Mouse (Mus musculus) neural tube, embryonic 13.5 days (tissue): ENCODE results near the gene Gsg1. TPM values are rescaled to one million over a fixed set of nuclear protein-coding genes. Genes with fewer than 3 reads are reported as not detected.

ENCODE experiments used
- ATAC-seq: fragments of 200-750 bp; cut with Nextera tagmentation; 2 replicates; pipeline ENCODE4 v1.8.0; 2017; ENCODE audit warnings: low read depth, mild to moderate bottlenecking, moderate TSS enrichment, moderate library complexity
- H3K27ac ChIP-seq: fragments of 300-500 bp; sonication (generic); replicated peaks from 2 replicates; pipeline ENCODE4 v1.5.1; 2015; ENCODE audit warnings: moderate library complexity, mild to moderate bottlenecking, inconsistent platforms
- H3K27me3 ChIP-seq: fragments of 300-500 bp; sonication (generic); 2 replicates; pipeline ENCODE4 v1.6.1; 2015; ENCODE audit warnings: mild to moderate bottlenecking, inconsistent platforms
- H3K36me3 ChIP-seq: fragments of 300-500 bp; sonication (generic); 2 replicates; pipeline ENCODE4 v1.6.1; 2015; ENCODE audit warnings: mild to moderate bottlenecking, inconsistent platforms
- H3K4me1 ChIP-seq: fragments of 300-500 bp; sonication (generic); replicated peaks from 2 replicates; pipeline ENCODE4 v1.6.1; 2015; ENCODE audit warnings: inconsistent platforms
- H3K4me2 ChIP-seq: fragments of 300-500 bp; sonication (generic); 2 replicates; pipeline ENCODE4 v1.6.1; 2015; ENCODE audit warnings: inconsistent platforms, mild to moderate bottlenecking, moderate library complexity
- H3K4me3 ChIP-seq: fragments of 300-500 bp; sonication (generic); 2 replicates; pipeline ENCODE4 v1.5.1; 2015; ENCODE audit warnings: mild to moderate bottlenecking, inconsistent platforms
- H3K9ac ChIP-seq: fragments of 300-500 bp; sonication (generic); 2 replicates; pipeline ENCODE4 v1.6.1; 2015; ENCODE audit warnings: moderate library complexity, mild to moderate bottlenecking, inconsistent platforms
- H3K9me3 ChIP-seq: fragments of 300-500 bp; sonication (generic); 2 replicates; pipeline ENCODE4 v1.6.1; 2016; ENCODE audit warnings: inconsistent platforms
- WGBS: fragments of 180-500 bp; shearing (Covaris S2); methylation state at CpG from one replicate; pipeline ENCODE4 v1.1.7; 2015; 5-methylcytosine and 5-hydroxymethylcytosine counted together
- polyA plus RNA-seq: library from polyadenylated mRNA; unstranded; fragments of >200 nt; fragmentation: Nextera tagmentation; extraction: Ambion mirVana; gene quantifications from 2 replicates; pipeline ENCODE4 v1.2.1, GENCODE M21; 2015

Gsg1 gene
- polyA plus RNA-seq, 1 experiment from 2014 or later: 0.61 TPM

DNA sequence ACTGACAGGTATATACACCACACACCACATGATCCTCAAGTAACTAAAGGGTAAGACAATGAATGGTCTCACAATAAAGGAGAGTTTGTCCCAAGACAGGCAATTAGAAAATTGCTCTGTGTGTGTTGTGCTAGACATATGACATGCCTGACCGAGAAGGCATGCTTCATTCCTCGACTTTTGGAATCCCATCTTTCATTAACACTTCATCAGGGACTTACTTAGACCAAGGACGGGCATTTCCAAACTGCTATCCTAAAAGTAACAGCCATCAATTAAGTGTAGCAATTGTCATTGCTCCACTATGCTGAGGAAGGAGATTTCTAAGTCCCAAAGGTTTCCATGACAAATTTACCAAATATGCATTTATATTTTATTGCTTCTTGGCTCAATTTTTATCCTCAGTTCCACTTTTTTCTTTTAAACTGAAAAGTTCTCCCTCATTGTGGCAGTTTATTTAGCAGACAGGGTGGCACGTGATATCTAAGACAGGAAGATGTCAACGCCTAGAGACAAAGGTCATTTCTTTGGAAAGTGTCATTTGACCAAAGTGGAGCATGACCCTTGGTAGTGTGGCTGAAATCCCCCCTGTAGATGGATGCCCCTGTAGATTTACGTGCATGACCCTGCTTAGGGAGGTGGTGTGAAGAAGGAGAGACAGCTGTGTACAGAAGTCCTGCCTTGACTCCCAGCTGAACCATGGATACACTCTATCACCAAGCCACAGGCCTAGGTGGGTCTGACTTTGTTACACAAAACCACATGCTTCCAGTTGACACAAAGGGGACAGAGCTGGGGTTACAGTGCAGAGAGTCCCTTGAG is 22.5 kb upstream of the Gsg1 start:
- Histone ChIP-seq H3K27me3 (no peaks in the 10 kb centered on the region; the same call in 1 of the 2 replicates), H3K4me3 (no peak overlapping the region), H3K27ac (no peak overlapping the region), H3K9me3 (no peaks in the 10 kb centered on the region), H3K9ac (no peak overlapping the region), H3K4me2 (no peak overlapping the region), H3K4me1 (peaks cover 22% of the 10 kb centered on the region), H3K36me3 (no peaks in the 10 kb centered on the region)
- no peak for ATAC-seq
- WGBS: 76% methylated on average over 6 of the region's 6 CpGs

DNA sequence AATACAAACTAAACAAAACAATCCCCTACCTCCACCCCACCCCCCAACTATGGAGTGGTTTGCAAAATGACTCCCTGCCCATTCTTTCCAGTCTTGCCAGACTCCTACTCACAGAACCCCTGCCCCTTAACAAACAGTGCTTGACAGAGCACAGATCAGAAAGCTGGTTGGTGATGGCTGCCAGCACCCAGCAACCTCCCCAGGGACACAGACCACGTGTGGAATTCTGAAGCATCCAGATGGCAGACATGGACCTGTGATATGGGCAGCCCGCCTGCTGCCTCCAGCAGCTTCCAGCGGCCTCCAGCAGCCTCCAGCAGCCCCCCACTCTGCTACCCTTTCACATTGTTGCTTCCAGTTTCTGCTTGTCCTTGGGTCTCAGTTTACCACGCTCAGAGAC is 21.1 kb upstream of the Gsg1 start:
- Histone ChIP-seq H3K36me3 (no peaks in the 10 kb centered on the region), H3K4me1 (peaks cover 21% of the 10 kb centered on the region), H3K27me3 (no peaks in the 10 kb centered on the region; the same call in 1 of the 2 replicates), H3K4me2 (no peak overlapping the region), H3K9ac (no peak overlapping the region), H3K27ac (no peak overlapping the region), H3K4me3 (no peak overlapping the region), H3K9me3 (no peaks in the 10 kb centered on the region)
- WGBS: 59% methylated on average over 4 of the region's 4 CpGs
- ATAC-seq: no peak

DNA sequence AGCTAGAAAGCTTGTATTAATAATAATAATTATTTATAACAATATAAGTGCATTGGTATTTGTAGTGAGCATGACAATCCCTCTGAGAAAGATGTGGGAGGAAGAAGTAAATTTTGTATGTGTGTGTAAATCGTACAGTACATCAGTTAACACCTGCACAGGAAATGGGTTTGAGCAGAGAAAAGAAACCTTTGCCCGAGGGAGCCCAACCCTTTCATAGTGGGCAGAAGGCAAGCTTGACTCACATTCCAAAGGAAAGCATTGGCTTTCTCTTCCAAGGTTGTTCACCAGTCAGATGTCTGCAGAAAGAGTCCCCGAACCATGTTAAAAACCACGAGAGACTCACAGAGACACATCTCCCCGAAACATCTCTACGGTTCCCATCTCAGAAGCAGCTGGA is 18.9 kb upstream of the Gsg1 start:
- no peaks in the 10 kb centered on the region; the same call in 1 of the 2 replicates for H3K27me3 ChIP-seq
- H3K4me1 ChIP-seq: peaks cover 9% of the 10 kb centered on the region
- no peaks in the 10 kb centered on the region for H3K36me3 ChIP-seq
- no peak overlapping the region for H3K4me2 ChIP-seq
- ATAC-seq: no peak
- H3K9me3 ChIP-seq: no peaks in the 10 kb centered on the region
- no peak overlapping the region for H3K9ac ChIP-seq
- WGBS: 91% methylated on average over 6 of the region's 6 CpGs
- no peak overlapping the region for H3K4me3 ChIP-seq
- H3K27ac ChIP-seq: no peak overlapping the region

DNA sequence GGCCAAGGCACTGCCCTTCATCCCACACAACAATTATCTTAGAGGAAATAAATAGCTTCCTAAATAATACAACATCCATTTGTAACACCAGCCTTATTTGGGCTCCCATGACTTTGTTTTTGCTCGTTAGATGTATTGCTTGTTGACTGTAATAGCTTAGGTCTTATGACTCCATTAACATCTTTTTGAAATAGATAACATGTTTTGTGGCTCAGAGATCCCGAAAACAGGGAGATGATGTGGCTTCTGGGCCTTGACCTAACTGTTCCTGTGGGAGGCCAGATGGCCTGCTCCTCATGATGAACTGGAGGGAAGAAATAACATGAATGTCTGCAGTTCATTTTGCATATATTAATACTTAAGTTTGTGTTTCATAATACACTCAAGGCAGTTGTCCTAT is 17.6 kb upstream of the Gsg1 start:
- H3K9me3 ChIP-seq: no peaks in the 10 kb centered on the region
- ATAC-seq: no peak
- H3K27ac ChIP-seq: no peak overlapping the region
- H3K4me2 ChIP-seq: no peak overlapping the region
- H3K27me3 ChIP-seq: no peaks in the 10 kb centered on the region; the same call in 1 of the 2 replicates
- H3K9ac ChIP-seq: no peak overlapping the region
- no peaks in the 10 kb centered on the region for H3K36me3 ChIP-seq
- 51% methylated on average over 2 of the region's 2 CpGs for WGBS
- H3K4me3 ChIP-seq: no peak overlapping the region
- H3K4me1 ChIP-seq: peaks cover 9% of the 10 kb centered on the region

DNA sequence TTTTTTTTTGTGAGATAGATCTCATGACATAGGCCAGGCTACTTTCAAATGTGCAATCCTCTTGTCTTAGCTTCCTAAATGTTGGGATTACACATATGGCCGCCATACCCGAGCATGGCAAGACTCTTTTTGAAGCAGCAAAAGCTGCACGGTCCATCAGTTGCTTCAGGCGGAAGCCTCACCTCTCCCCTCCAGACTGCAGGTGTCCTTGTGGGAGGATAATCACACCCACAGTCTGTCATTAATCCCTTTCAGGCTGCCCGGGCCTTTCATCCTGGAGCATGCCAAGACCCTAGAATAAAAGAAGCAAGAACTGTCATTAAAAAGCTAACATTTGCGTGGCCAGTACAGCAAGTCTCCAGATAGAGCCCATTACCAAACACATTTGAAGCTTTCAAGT is 15.5 kb upstream of the Gsg1 start:
- no peak overlapping the region for H3K27ac ChIP-seq
- H3K36me3 ChIP-seq: no peaks in the 10 kb centered on the region
- H3K4me1 ChIP-seq: peaks cover 9% of the 10 kb centered on the region
- WGBS: 48% methylated on average over 6 of the region's 6 CpGs
- H3K9me3 ChIP-seq: no peaks in the 10 kb centered on the region
- no peak overlapping the region for H3K4me3 ChIP-seq
- no peak overlapping the region for H3K4me2 ChIP-seq
- no peak for ATAC-seq
- H3K27me3 ChIP-seq: no peaks in the 10 kb centered on the region; the same call in 1 of the 2 replicates
- no peak overlapping the region for H3K9ac ChIP-seq

DNA sequence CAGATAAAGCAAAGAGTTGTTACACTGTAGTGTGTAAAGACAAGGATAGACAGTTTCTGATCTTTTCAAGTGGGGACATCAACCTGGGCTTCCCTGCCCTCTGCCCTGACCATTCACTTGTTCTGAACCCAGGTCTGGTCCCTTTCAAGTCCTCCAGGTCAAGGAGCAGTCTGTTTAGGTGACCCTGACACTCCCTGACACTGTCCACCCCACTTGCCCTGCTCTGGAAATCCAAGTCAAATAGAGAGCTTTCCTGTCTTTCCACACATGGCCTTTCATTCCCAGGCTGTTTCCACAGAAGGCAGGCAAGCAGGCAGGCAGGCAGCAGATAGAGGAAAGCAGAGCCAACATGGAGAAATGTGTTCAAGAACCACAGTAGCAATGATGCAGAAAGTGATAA is 14.2 kb upstream of the Gsg1 start:
- Histone ChIP-seq H3K27me3 (no peaks in the 10 kb centered on the region), H3K27ac (no peak overlapping the region), H3K9ac (no peak overlapping the region), H3K4me2 (no peak overlapping the region), H3K4me3 (no peak overlapping the region), H3K36me3 (no peaks in the 10 kb centered on the region), H3K4me1 (peaks cover 9% of the 10 kb centered on the region), H3K9me3 (no peaks in the 10 kb centered on the region)
- ATAC-seq: no peak

DNA sequence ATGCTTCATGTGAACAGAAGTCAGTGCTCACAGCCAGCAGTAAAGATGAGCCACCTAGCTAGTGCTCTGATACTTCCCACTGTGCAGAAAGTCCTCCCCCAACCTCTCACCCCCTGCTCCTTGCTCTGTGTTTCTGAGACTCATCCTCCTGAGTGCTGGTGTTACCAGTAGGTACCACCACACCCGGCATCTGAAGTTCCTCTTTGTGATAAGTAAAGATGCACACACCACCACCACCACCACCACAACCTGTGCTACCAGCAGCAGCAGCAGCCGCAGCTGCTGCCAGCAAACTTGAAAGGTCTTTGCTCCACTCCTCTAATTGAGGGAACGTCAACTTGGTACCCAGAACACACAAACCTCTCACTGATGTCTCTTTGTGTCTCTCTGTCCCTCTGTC is 13.1 kb upstream of the Gsg1 start:
- H3K27me3 ChIP-seq: no peaks in the 10 kb centered on the region
- H3K4me3 ChIP-seq: no peak overlapping the region
- peaks cover 9% of the 10 kb centered on the region for H3K4me1 ChIP-seq
- no peak overlapping the region for H3K4me2 ChIP-seq
- H3K9ac ChIP-seq: no peak overlapping the region
- no peaks in the 10 kb centered on the region for H3K36me3 ChIP-seq
- no peak for ATAC-seq
- no peaks in the 10 kb centered on the region for H3K9me3 ChIP-seq
- no peak overlapping the region for H3K27ac ChIP-seq
- WGBS: 81% methylated on average over 3 of the region's 3 CpGs

DNA sequence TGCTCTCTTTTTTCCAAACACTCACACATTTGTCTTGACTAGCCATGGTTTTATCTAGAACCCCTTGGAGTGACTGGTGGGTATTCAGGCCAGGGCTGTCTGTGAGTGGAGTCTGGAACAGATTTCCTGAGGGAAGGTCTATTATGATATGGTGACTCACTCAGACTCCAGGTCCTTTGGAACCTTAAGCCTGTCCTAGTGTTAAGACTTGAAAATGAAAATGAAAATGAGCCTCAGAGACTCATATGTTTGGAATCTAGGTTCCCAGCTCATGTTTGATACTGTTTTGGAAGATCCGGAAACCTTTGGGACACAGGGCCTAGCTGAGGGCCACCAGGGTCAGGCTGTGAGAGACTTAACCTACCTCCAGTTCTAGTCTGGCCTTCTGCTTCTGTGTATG is 11.9 kb upstream of the Gsg1 start:
- H3K4me1 ChIP-seq: no peaks in the 10 kb centered on the region
- no peak overlapping the region for H3K4me2 ChIP-seq
- no peak for ATAC-seq
- H3K9me3 ChIP-seq: no peaks in the 10 kb centered on the region
- no peak overlapping the region for H3K27ac ChIP-seq
- H3K9ac ChIP-seq: no peak overlapping the region
- no peaks in the 10 kb centered on the region for H3K36me3 ChIP-seq
- WGBS: 97% methylated on average over 1 of the region's 1 CpGs
- no peak overlapping the region for H3K4me3 ChIP-seq
- H3K27me3 ChIP-seq: no peaks in the 10 kb centered on the region

DNA sequence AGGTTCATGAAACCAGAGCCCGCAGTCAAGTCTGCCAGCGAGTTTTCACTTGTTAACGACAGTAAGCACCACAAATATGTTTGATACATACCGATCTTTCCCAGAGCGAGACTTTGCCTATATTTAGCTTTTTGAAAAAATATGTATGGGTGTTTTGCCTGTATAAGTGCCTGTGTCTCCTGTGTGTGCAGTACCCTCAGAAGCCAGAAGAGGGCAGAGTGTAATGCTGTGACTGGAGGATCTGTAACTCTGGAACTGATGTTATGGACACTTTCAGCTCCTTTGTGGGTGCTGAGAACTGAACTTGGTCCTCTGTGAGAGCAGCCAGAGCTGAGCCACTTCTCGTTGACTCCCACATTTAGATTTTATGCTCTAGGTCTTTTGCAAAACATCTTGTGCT is 10.0 kb upstream of the Gsg1 start:
- Histone ChIP-seq H3K4me3 (no peak overlapping the region), H3K4me1 (no peaks in the 10 kb centered on the region), H3K36me3 (no peaks in the 10 kb centered on the region), H3K9ac (no peak overlapping the region), H3K4me2 (no peak overlapping the region), H3K27ac (no peak overlapping the region), H3K27me3 (no peaks in the 10 kb centered on the region), H3K9me3 (no peaks in the 10 kb centered on the region)
- 96% methylated on average over 6 of the region's 6 CpGs for WGBS
- ATAC-seq: no peak

DNA sequence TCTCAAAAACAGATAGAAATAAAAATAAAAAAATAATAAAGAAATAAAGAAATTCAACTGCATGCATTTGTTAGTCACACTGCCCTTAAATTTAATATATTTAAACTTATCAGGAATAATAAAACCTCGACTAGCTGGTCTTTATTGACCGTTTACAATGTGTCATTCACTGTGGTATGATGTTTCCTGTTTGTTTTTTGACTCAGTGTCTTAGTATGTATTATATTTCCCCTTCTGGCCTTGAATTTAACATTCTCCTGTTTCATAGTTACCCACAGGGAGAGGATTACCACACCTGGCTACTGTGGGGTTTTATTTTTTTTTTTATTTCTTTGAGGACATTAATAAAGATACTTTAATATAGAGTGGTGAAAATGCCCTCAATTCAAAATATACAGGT is 8.4 kb upstream of the Gsg1 start:
- Histone ChIP-seq H3K36me3 (no peaks in the 10 kb centered on the region), H3K4me3 (no peak overlapping the region), H3K4me2 (no peak overlapping the region), H3K27ac (no peak overlapping the region), H3K27me3 (no peaks in the 10 kb centered on the region), H3K9ac (no peak overlapping the region), H3K9me3 (no peaks in the 10 kb centered on the region), H3K4me1 (no peaks in the 10 kb centered on the region)
- no peak for ATAC-seq
- WGBS: 79% methylated on average over 2 of the region's 2 CpGs

DNA sequence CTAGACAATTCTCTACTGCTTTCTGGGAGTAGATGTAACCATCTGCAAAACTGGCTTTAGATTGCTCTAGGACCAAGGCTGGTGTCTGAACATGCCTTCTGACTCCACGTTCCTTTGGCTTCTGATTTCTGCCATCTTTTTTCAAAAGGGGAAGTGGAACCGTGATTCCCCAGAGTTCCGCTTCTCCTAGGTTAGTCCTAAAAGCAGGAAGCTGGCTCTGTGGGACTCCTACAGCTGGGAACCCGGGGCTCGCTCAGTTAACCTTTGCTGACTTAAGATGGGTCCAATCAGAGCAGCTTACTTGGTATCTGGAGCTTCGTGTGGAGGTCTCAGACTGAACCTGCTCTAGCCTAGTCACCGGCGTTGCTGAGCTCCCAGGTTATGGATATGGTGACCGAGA is 7.0 kb upstream of the Gsg1 start:
- Histone ChIP-seq H3K4me2 (no peak overlapping the region), H3K4me1 (no peaks in the 10 kb centered on the region), H3K9me3 (peaks cover 5% of the 10 kb centered on the region; the same call in 1 of the 2 replicates), H3K27ac (no peak overlapping the region), H3K4me3 (no peak overlapping the region), H3K27me3 (no peaks in the 10 kb centered on the region), H3K36me3 (no peaks in the 10 kb centered on the region), H3K9ac (no peak overlapping the region)
- 88% methylated on average over 9 of the region's 9 CpGs for WGBS
- ATAC-seq: no peak

DNA sequence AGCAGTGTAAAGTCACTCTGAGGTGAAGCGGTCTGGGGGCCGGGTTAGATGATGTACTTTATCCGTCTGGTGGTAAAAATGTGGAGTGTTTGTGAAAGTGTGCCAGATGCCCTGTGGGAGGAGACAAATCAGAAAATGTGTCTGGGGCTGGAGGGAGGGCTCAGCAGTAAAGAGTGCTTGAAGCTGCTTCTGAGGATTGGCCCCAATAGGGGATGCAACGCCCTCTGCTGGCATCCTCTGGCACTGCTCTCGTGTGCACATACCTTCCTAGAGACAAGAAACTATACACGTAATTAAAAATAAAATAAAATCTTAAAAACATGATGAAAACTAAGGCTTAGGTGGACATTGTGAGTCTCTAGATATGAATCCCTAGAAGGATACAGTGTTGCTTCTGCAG is 6.3 kb upstream of the Gsg1 start:
- H3K27ac ChIP-seq: no peak overlapping the region
- no peak overlapping the region for H3K4me3 ChIP-seq
- no peaks in the 10 kb centered on the region for H3K4me1 ChIP-seq
- 94% methylated on average over 6 of the region's 6 CpGs for WGBS
- H3K9me3 ChIP-seq: peaks cover 5% of the 10 kb centered on the region; the same call in 1 of the 2 replicates
- ATAC-seq: no peak
- H3K4me2 ChIP-seq: no peak overlapping the region
- no peaks in the 10 kb centered on the region for H3K36me3 ChIP-seq
- no peaks in the 10 kb centered on the region for H3K27me3 ChIP-seq
- H3K9ac ChIP-seq: no peak overlapping the region

DNA sequence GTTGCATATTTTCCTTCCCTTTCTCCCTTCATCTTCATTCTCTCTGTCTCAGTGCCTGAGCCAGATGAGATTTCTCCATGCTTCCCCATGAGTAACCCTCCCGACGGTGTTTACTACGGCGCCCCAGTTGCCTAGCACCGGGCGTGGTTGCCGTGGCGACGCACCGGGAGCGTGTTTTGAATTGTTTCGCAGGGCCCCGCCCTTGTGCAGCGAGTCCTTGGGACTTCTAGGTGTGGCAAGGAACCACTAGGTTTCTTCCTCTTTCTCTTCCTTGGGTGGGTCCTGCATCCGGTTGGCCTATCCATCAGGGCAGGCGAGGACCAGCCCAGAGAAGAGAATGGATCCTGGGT is 1.4 kb downstream of the Gsg1 start:
- WGBS: 3% methylated on average over 16 of the region's 16 CpGs
- Histone ChIP-seq H3K4me2 (peak overlapping the region; percentile 52), H3K4me1 (peaks cover 32% of the 10 kb centered on the region), H3K9me3 (peaks cover 5% of the 10 kb centered on the region; the same call in 1 of the 2 replicates), H3K36me3 (no peaks in the 10 kb centered on the region), H3K4me3 (peak overlapping the region; percentile 13; the same call in 1 of the 2 replicates), H3K9ac (peak overlapping the region; percentile 61), H3K27me3 (no peaks in the 10 kb centered on the region), H3K27ac (peak overlapping the region; percentile 73)
- peak; percentile 86 for ATAC-seq
